Mouse (Mus musculus) bone marrow macrophage, adult 2 months (primary cell): ENCODE results near the gene Spag7.

Experiments used
- CTCF ChIP-seq: IDR thresholded peaks from 2 replicates; pipeline ENCODE4 v1.5.1; 2012; ENCODE audit warnings: low read depth, mild to moderate bottlenecking, low read length, moderate library complexity
- POLR2A ChIP-seq: IDR thresholded peaks from 2 replicates; pipeline ENCODE4 v1.6.1; 2012; ENCODE audit warnings: mild to moderate bottlenecking, low read depth, low read length, borderline replicate concordance

- TF ChIP-seq POLR2A, result no peak
- TF ChIP-seq CTCF, result no peak
These were observed 13.4 kb downstream of the Spag7 start for GRCm38 (mm10) chr11:70655571-70656455.
